Mouse (Mus musculus) lung, postnatal 4 days (tissue): ENCODE results near the gene Aanat.
A peak's percentile ranks its signal among the peaks of the same experiment; 100 is the strongest.

Experiments used
- DNase-seq, 2 experiments: peaks; one replicate each; pipeline ENCODE4 v3.0.0; 2021

The Aanat gene

DNA sequence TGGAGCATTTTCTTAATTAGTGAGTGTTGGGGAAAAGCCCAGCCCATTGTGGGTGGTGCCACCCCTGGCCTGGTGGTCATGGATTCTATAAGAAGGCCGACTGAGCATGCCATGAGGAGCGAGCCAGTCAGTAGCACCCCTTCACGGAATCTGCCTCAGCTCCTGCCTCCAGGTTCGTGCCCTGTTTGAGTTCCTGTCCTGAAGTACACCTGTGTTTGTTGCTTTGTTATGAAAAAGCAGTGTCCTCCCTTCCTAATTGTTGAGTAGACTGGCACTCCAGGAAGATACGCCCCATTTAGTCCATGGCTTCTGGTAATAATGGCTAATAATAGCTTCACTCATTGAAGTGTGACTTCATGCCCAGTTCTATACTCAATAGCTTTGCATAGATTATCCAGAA, at the start of gene Aanat:
Aanat (plus strand) TSS at position 123 of the 400 bp plus-strand sequence.
- DNase-seq: no peak

DNA sequence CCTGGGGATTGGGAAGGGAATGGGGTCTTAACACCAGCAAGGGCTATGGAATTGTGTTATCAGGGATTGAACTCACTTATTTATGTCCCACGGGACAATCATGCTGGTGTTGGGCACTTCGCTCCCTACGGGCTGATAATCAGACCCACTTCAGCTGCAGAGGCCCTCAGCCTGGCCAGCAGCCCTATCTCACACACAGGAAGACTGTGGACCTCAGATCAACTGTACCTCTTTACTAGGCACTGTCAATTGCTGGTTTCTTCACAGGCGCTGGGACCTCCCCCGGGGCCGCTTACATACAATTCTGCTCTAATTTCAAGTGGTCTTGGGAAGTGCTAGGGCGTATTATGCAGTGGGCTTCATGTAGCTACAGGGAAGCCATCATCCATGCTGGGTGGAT, 49.5 kb upstream of the Aanat start:
- DNase-seq: no peak

DNA sequence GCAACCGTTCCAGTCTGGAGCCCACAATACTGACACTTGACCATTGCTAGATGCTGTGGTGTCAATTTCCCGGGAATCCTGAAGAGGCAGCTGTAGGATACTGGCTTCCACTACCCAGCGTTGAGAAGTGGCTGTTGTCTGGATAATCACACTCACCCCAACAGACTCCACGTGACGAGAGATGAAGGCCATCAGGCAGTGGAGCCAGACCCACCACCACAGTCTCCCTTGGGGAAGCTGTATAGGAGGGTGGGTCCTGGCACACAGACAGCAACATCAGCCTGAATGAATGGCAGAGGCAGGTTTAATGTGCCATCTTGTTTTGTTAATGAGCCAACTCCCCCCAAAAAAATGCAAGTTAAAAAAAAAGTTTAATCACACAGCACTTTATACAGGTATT, 48.8 kb upstream of the Aanat start:
- DNase-seq: no peak

- DNase-seq: no peak
These were observed 48.0 kb upstream of the Aanat start for GRCm38 (mm10) chr11:116538142-116538735.

DNA sequence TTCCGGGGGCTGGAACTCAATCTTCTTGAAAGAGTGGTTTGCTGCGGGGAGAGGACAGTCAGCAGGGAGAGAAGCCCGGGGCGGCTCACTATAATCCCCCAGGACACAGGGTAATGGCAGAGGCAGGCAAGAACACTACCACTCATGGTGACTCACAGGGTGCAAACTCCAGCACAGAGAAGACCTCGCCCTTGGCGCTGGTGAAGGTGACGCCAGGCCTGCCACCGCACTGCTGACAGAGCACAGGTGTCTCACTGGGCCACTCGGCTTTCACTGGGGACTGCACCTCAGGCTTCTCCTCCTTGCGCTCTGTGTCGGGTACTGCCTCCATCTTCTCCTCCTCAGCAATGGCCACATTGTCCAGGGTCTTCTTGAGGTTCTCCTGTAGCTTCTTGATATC, 45.0 kb upstream of the Aanat start:
- no peak for DNase-seq

- peak in 1 of 2 experiments; percentile 66 for DNase-seq
These were observed 43.1 kb upstream of the Aanat start for GRCm38 (mm10) chr11:116543110-116543509.

GRCm38 (mm10) chr11:116547296-116548060, 38.8 kb upstream of the Aanat start:
- no peak for DNase-seq

DNA sequence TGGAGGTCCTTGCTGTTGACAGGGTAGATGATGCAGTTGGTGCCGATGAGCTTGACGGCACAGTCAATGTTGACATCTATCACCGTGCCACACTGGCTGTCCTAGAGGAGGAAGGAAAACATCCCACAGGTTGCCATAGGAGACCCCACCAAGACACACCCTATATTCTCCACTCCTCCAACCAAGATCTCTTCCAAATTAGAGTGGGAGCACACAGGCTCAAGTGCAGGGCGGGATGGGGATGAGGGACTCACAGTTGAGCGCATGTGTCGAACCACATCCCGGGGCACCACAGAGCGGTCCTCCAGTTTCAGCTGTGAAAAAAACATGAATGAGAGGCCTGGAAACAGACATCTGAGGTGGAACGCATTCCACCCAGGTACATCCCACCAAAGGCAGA, 37.5 kb upstream of the Aanat start:
- no peak for DNase-seq

DNA sequence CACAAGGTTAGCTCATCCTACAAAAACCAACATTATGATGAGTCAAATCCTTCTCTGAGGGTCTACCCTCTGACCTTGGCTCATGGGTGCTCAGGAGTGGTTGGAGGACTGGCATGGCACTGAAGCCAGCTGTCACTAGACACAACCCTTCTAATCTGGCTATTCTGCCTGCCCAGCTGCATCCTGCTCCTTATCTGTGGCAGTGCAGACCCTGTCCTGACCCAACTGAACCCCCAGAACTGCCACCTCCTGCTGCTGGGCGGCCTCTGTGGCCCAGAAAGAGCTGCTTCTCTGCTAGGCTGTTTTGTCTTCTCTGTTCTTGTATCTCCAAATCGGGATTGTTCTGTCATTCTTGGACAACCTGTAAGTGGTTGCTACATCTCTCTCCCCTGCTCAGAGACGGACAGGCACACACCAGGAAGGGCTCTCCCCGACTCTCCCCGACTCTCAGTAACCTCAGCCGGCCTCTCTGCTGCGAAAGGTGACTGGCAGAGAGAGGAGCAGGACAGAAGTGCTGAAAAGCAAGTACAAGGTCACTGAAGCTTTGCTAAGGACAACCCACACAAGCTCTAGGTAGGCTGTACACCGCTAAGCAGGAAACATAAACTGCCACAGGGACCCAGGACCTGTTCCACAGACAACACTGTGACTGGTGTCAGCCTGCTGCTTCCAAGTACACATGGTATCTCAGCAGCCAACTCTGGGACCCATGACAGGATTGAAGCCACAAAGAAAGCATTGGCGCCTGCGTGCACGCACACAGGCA, 36.8 kb upstream of the Aanat start:
- DNase-seq: no peak

GRCm38 (mm10) chr11:116550748-116551147, 35.5 kb upstream of the Aanat start:
- peak; percentile 32 to 63 for DNase-seq

- no peak for DNase-seq
These were observed 34.0 kb upstream of the Aanat start for GRCm38 (mm10) chr11:116552194-116552593.

DNA sequence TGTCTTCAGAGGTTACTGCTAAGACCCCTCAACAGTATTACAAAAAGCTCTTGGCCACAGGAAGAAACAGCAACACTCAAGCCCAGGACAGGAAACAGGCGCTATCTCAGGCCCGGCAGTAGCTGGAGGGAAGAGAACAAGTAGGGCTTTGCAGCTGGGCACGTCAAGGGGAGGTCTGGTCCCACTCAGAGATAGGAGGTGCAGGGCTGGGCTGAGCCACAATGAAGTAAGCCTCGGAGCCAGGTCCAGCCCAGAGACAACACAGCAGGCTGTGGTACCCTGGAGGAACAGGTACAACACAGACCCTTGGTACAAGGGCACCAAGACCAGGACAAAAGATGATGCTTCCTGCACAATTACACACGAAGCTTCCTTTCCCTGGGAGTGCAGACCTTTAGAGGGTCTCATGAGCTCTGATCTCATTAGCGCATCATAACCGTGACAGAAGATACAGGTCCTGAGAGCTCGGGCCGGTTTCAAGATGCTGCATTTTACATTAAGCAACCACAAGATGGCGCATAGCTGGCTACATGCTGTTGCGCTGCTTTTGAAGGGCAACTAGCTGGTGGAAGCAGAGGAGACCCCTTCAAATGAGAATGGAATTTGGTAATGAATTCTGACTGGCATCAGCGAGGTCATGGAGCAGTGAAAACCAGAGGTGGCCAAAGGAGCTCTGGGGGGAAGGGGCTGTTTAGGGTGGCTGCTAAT, 31.9 kb upstream of the Aanat start:
- peak in 1 of 2 experiments; percentile 59 for DNase-seq

- DNase-seq: no peak
These were observed 30.7 kb upstream of the Aanat start for GRCm38 (mm10) chr11:116555572-116555971.

GRCm38 (mm10) chr11:116556308-116556707, 29.9 kb upstream of the Aanat start:
- DNase-seq: no peak

DNA sequence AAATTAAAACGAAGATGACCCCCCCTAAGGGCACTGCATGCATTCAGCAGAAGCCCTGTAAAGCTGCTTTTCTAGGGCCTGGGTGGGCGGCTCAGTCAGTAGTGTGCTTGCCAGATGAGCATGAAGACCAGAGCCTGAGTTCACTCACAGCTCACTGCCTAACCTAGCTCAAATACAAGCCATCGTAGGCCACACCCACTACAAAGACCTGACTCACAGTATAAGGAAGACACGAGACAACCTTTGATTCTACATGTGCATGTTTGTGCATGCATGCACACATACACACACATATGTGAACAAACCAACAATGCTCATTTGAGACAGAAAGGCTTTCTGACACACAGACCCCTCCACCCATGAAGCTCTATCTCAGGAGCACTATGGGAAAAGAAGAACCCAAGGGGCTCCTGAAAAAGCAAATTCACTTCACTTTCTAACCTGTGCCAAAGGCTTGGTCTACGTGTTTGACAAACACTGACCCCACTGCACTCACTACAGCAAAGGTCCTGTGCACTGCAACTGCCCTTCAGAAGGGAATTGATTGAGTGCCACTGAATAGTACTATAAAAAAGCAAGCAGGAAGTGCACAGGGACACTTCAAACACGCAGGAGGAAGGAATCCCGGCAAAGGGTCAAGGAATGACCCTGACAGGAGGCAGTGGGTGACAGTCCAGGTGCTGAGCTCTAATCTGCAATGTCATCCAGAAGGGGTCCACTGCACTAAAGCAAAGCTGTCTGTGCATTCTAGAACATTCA, 20.8 kb upstream of the Aanat start:
- DNase-seq: no peak

DNA sequence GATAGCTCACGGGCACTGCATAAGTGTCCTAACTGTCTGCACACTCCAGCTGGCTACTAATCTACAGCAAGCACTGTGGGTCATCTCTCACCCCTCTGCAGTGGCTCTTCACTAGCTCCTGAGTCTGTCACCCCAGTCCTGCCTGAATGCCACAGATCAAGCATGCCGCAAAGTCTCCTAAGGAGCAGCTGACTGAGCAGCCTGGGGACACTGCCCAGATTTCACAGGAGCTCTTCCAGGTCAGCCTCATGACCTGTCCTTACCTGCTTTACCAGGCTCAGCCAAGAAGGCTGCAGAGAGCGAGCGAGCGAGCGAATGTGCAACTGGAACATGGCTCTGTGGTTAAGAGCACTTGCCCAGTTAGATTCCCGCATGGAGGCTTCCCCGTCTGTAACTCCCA, 18.7 kb upstream of the Aanat start:
- DNase-seq: no peak

- DNase-seq: no peak
These were observed 15.4 kb upstream of the Aanat start for GRCm38 (mm10) chr11:116570821-116571220.

- no peak for DNase-seq
These were observed 14.2 kb upstream of the Aanat start for GRCm38 (mm10) chr11:116571767-116572679.

DNA sequence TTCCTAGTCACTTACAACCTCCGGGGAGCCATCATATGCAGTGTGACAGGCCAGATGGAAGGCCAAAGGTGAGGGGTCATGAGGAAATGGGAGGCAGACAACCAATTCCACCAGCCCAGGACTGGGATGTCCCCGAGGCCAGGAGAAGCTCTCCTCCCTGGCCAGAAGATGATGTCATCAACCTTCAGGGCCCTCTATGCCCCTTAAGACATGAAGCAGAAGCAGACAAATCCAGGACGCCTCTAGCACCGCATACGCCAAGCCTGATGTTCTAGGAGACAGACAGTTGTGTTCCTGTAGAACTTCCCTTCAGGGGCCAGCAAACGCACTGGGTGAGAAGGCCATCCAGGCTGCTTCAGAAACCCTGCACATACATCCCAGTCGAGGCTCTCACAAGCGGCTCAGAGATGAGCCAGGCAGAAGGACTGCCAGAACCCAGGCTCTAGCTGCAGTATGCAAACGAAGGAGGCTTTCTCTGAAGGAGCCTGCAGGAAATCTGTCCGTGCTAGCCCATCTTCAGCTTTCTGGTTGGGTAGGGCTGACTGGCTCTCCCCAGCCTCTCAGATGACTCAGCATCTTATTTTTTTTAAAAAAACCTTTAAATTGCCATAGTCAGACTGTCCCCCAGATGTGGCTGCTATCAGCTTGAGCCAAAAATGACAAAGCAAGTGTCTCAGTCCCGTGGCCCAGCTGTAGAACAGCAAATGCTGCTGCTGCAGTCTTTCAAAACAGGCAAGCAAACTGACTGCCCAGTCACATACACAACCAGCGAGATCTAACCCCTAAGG, 13.3 kb upstream of the Aanat start:
- DNase-seq: peak in 1 of 2 experiments; percentile 38

DNA sequence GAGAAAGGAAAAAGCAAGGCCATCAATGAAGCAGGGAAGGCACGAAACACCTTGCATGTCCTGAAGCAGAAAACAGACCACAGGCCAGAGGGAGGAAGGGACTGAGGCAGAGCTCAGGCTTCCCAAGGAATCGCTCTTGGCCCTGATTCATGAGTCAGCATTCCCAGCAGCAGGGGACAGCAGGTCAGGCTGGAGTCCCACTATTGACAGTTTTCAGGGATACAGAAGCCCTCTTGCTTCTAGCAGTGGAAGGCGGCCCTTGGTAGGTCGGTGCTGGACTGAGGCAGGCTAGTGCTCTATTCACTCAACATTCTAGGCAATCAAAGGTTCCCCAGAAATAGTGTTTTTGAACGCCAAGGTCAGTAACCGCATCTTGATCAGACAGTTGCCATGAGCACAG, 11.7 kb upstream of the Aanat start:
- no peak for DNase-seq
